Mouse (Mus musculus) lung, embryonic 14.5 days (tissue): ENCODE measurements around the gene Kdm5c. TPM values are rescaled to one million over a fixed set of nuclear protein-coding genes. Genes with fewer than 3 reads are reported as not detected.
"Not testable (repeated sequence)": the region's sequence is repeated elsewhere in the genome, so short reads cannot be mapped to it uniquely, and the experiment has no call there.

Experiments used
- ATAC-seq: fragments of 200-750 bp; cut with Nextera tagmentation; 2 replicates; pipeline ENCODE4 v1.8.0; 2017; ENCODE audit warnings: mild to moderate bottlenecking, moderate TSS enrichment, moderate library complexity; ENCODE audit not compliant: insufficient read depth
- DNase-seq: peaks from one replicate; pipeline ENCODE4 v3.0.0-alpha.2; 2015
- H3K27ac ChIP-seq: fragments of 300-500 bp; sonication (generic); 2 replicates; pipeline ENCODE4 v1.5.1; 2014; ENCODE audit warnings: low read depth, mild to moderate bottlenecking, moderate library complexity
- H3K27me3 ChIP-seq: fragments of 300-500 bp; sonication (generic); 2 replicates; pipeline ENCODE4 v1.6.1; 2014; ENCODE audit warnings: low read length, control low read depth; ENCODE audit not compliant: insufficient read depth
- H3K36me3 ChIP-seq: fragments of 300-500 bp; sonication (generic); 2 replicates; pipeline ENCODE4 v1.6.1; 2014; ENCODE audit warnings: control low read depth; ENCODE audit not compliant: insufficient read depth
- H3K4me1 ChIP-seq: fragments of 300-500 bp; sonication (generic); 2 replicates; pipeline ENCODE4 v1.6.1; 2014; ENCODE audit warnings: antibody characterized with exemption, control low read depth; ENCODE audit not compliant: insufficient read depth
- H3K4me2 ChIP-seq: fragments of 300-500 bp; sonication (generic); 2 replicates; pipeline ENCODE4 v1.6.1; 2014; ENCODE audit warnings: mild to moderate bottlenecking
- H3K4me3 ChIP-seq: fragments of 300-500 bp; sonication (generic); 2 replicates; pipeline ENCODE4 v1.5.1; 2014; ENCODE audit warnings: low read depth, low read length
- H3K9ac ChIP-seq: fragments of 300-500 bp; sonication (generic); 2 replicates; pipeline ENCODE4 v1.6.1; 2014
- H3K9me3 ChIP-seq: fragments of 300-500 bp; sonication (generic); 2 replicates; pipeline ENCODE4 v1.6.1; 2016; ENCODE audit warnings: low read depth, low read length, control low read depth
- CTCF ChIP-seq: IDR thresholded peaks from 2 replicates; pipeline ENCODE4 v1.5.1; 2016; ENCODE audit warnings: antibody characterized with exemption, low read depth
- WGBS: fragments of 180-500 bp; shearing (Covaris S2); extraction: QIAGEN DNeasy Blood & Tissue Kit; methylation state at CpG from one replicate; pipeline ENCODE4 v1.1.7; 2014; 5-methylcytosine and 5-hydroxymethylcytosine counted together
- polyA plus RNA-seq: library from polyadenylated mRNA; unstranded; fragments of >200 nt; fragmentation: Nextera tagmentation; extraction: Ambion mirVana; gene quantifications from 2 replicates; pipeline ENCODE4 v1.2.1, GENCODE M21; 2014

Gene Kdm5c
- polyA plus RNA-seq, 1 experiment from 2014 or later: 50.5 TPM

GRCm38 (mm10) chrX:152234125-152234524 lies 1.3 kb downstream of the Kdm5c start:
- no peak for ATAC-seq
- H3K36me3 ChIP-seq: peaks cover 20% of the 10 kb centered on the region; the same call in 1 of the 2 replicates
- TF ChIP-seq CTCF: no peak
- no peaks in the 10 kb centered on the region for H3K27me3 ChIP-seq
- no peaks in the 10 kb centered on the region for H3K9me3 ChIP-seq
- peak overlapping the region; percentile 69 for H3K4me2 ChIP-seq
- peak overlapping the region; percentile 76 for H3K9ac ChIP-seq
- WGBS: 18% methylated on average over 3 of the region's 3 CpGs
- no peak overlapping the region for H3K27ac ChIP-seq
- peak overlapping the region; percentile 57 for H3K4me3 ChIP-seq
- DNase-seq: peak; percentile 1
- no peaks in the 10 kb centered on the region for H3K4me1 ChIP-seq

DNA sequence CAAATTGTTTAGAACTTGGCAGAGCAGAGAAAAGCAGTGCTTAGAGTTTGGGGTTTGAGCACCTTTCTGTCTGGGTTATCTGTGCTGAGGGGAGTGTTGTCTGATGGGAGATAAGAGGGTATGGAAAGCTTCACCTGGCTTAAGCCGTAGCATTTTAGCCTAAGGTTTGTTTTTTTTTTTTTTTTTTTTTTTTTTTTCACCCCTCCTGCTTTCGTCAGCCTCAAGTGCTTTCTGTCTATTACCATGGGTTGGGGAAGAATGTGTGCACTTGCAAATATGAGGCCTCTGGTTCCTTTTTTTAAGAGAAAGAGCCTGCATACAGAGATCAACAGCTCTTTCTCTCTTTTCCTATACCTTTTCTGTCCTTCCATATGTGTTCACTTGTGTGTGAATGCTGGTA lies 2.9 kb downstream of the Kdm5c start:
- H3K4me2 ChIP-seq: peak overlapping the region; percentile 69
- H3K9me3 ChIP-seq: no peaks in the 10 kb centered on the region
- no peaks in the 10 kb centered on the region for H3K27me3 ChIP-seq
- no peaks in the 10 kb centered on the region for H3K4me1 ChIP-seq
- no peak overlapping the region for H3K27ac ChIP-seq
- no peak for TF ChIP-seq CTCF
- 0 out of 2 replicates have a peak overlapping the region, but pooled peaks have one; percentile 6 for H3K4me3 ChIP-seq
- DNase-seq (no peak), ATAC-seq (no peak)
- H3K9ac ChIP-seq: no peak overlapping the region
- peaks cover 36% of the 10 kb centered on the region for H3K36me3 ChIP-seq
- WGBS: 54% methylated on average over 2 of the region's 2 CpGs

DNA sequence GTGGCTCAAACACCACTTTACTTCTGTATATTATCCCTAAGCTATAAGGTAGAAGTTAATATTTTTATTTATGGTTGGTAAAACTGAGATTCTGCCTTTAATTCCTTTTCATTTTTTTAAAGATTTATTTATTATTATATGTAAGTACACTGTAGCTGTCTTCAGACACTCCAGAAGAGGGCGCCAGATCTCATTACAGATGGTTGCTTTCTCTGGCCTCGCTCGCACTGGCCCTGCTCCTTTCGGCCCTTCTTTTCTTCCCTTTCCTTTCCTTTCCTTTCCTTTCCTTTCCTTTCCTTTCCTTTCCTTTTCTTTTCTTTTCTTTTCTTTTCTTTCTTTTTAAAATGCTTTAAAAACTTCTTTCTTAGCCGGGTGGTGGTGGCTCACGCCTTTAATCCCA lies 10.3 kb downstream of the Kdm5c start:
- H3K9me3 ChIP-seq, H3K27me3 ChIP-seq, DNase-seq, ATAC-seq, H3K4me1 ChIP-seq, H3K27ac ChIP-seq, H3K4me2 ChIP-seq, H3K4me3 ChIP-seq, H3K9ac ChIP-seq: not testable (repeated sequence)
- peaks cover 95% of the 10 kb centered on the region for H3K36me3 ChIP-seq
- 80% methylated on average over 6 of the region's 6 CpGs for WGBS

DNA sequence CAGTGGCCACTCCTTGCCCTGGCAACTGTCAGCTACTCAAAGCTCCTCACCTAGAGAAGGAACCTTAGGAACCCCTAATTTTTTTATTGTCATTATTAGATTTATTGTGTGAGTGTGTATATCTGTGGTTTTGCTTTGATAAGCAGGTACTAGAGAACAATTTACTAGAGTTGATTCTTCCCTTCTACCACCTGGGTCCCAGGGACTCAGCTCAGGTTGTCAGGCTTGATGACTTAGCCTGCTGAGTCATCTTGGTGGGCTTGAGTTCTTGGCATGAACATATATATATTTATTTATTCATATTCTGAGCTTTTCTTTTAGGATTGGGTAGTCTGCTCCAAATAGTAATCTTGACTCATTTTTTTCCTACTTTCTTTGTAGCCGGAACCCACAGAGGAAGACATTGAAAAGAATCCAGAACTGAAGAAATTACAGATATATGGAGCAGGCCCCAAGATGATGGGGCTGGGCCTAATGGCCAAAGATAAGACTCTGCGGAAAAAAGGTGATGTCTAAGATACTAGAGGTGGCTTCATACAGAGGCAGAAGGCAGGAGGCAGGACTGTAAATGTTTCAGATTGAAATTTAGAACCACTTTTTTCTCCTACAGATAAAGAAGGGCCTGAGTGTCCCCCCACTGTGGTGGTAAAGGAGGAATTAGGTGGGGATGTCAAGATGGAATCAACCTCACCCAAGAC lies 11.8 kb downstream of the Kdm5c start:
- WGBS: 96% methylated on average over 2 of the region's 2 CpGs
- H3K36me3 ChIP-seq: peaks cover 94% of the 10 kb centered on the region
- H3K9ac ChIP-seq: no peak overlapping the region
- H3K27ac ChIP-seq: no peak overlapping the region
- H3K9me3 ChIP-seq: no peaks in the 10 kb centered on the region
- no peak for DNase-seq
- no peak overlapping the region for H3K4me2 ChIP-seq
- no peak for TF ChIP-seq CTCF
- H3K27me3 ChIP-seq: no peaks in the 10 kb centered on the region
- H3K4me3 ChIP-seq: no peak overlapping the region
- no peaks in the 10 kb centered on the region for H3K4me1 ChIP-seq
- no peak for ATAC-seq

- ATAC-seq: no peak
- Histone ChIP-seq H3K4me2 (no peak overlapping the region), H3K4me1 (no peaks in the 10 kb centered on the region), H3K27ac (no peak overlapping the region), H3K27me3 (no peaks in the 10 kb centered on the region), H3K4me3 (no peak overlapping the region), H3K9me3 (no peaks in the 10 kb centered on the region), H3K36me3 (peaks cover 96% of the 10 kb centered on the region), H3K9ac (no peak overlapping the region)
- WGBS: 97% methylated on average over 11 of the region's 11 CpGs
- no peak for DNase-seq
- TF ChIP-seq CTCF: no peak
Measured at GRCm38 (mm10) chrX:152271189-152271588, 38.4 kb downstream of the Kdm5c start.

GRCm38 (mm10) chrX:152279384-152279783 lies 46.6 kb downstream of the Kdm5c start:
- H3K4me1 ChIP-seq: no peaks in the 10 kb centered on the region
- no peaks in the 10 kb centered on the region for H3K9me3 ChIP-seq
- WGBS: 84% methylated on average over 5 of the region's 6 CpGs
- DNase-seq (no peak), ATAC-seq (no peak)
- no peak overlapping the region for H3K4me2 ChIP-seq
- no peak overlapping the region for H3K4me3 ChIP-seq
- peaks cover 16% of the 10 kb centered on the region for H3K36me3 ChIP-seq
- no peak overlapping the region for H3K27ac ChIP-seq
- H3K9ac ChIP-seq: no peak overlapping the region
- no peak for TF ChIP-seq CTCF
- no peaks in the 10 kb centered on the region for H3K27me3 ChIP-seq

DNA sequence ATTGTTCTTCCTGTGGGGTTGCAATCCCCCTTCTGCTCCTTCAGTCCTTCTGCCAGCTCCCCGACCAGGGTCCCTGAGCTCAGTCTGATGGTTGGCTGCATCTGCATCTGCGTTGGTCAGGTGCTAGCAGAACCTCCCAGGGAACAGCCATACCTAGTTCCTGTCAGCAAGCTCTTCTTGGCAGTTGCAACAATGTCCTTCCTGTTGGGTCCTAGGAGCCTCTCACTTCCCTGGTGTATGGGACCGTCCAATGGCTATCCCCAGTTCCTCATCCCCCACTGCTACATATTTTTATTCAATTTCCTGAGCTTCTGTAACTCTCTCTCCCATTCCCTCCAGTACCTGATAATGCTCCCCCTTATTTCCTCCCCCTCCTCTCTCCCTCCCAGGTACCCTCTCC lies 51.9 kb downstream of the Kdm5c start:
- no peak overlapping the region for H3K27ac ChIP-seq
- ATAC-seq (no peak), DNase-seq (no peak)
- H3K4me1 ChIP-seq: no peaks in the 10 kb centered on the region
- no peaks in the 10 kb centered on the region for H3K9me3 ChIP-seq
- no peaks in the 10 kb centered on the region for H3K36me3 ChIP-seq
- 66% methylated on average over 3 of the region's 3 CpGs for WGBS
- no peak overlapping the region for H3K9ac ChIP-seq
- no peaks in the 10 kb centered on the region for H3K27me3 ChIP-seq
- TF ChIP-seq CTCF: no peak
- no peak overlapping the region for H3K4me2 ChIP-seq
- H3K4me3 ChIP-seq: no peak overlapping the region

DNA sequence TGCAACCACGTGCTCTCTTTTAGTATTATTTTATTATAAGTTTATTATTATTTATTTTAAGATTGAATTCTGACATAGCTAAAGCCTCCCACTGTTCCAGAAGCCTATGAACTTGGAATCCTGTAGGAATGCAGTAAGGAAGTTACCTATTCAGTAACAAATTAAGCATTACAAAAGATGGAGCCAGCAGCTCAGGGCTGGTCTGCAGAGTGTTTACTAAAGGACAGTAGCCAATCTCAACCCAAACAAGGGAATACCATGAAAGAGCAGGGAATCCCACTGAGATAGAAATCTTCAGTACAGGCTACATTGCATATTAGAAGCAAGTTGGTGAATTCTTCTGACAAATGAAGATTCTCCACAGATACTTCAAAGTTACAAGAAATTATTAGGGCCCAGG lies 54.2 kb downstream of the Kdm5c start:
- H3K4me3 ChIP-seq, H3K27ac ChIP-seq, H3K27me3 ChIP-seq, H3K36me3 ChIP-seq, H3K9ac ChIP-seq, H3K4me1 ChIP-seq, H3K9me3 ChIP-seq, H3K4me2 ChIP-seq, DNase-seq, ATAC-seq: not testable (repeated sequence)
- 63% methylated on average over 1 of the region's 1 CpGs for WGBS
